Mouse (Mus musculus) thymus, adult 2 months (tissue): ENCODE results near the gene Recql5. TPM values are rescaled to one million over a fixed set of nuclear protein-coding genes. Genes with fewer than 3 reads are reported as not detected.

Experiments
- DNase-seq: peaks from one replicate; pipeline ENCODE4 v3.0.0; 2021
- H3K27ac ChIP-seq: fragments of 200-500 bp; 2 replicates; pipeline ENCODE4 v1.5.1; 2012; ENCODE audit warnings: low read length, control low read depth; ENCODE audit not compliant: control insufficient read depth, insufficient read depth
- H3K27me3 ChIP-seq: fragments of 200-500 bp; 2 replicates; pipeline ENCODE4 v1.6.1; 2012; ENCODE audit warnings: mild to moderate bottlenecking, low read length, moderate library complexity, mixed read lengths; ENCODE audit not compliant: control insufficient read depth, insufficient read depth
- H3K36me3 ChIP-seq: fragments of 200-500 bp; 2 replicates; pipeline ENCODE4 v1.6.1; 2012; ENCODE audit warnings: mild to moderate bottlenecking, low read length, moderate library complexity; ENCODE audit not compliant: control insufficient read depth, insufficient read depth
- H3K4me1 ChIP-seq: fragments of 200-500 bp; replicated peaks from 2 replicates; pipeline ENCODE4 v1.6.1; 2012; ENCODE audit warnings: low read length; ENCODE audit not compliant: control insufficient read depth, insufficient read depth
- H3K4me3 ChIP-seq: fragments of 200-500 bp; 2 replicates; pipeline ENCODE4 v1.5.1; 2012; ENCODE audit warnings: mild to moderate bottlenecking, low read length, control low read depth, moderate library complexity; ENCODE audit not compliant: control insufficient read depth, insufficient read depth
- CTCF ChIP-seq: fragments of 200-500 bp; IDR thresholded peaks from 2 replicates; pipeline ENCODE4 v1.5.1; 2012; ENCODE audit warnings: mild to moderate bottlenecking, control low read depth, low read length, moderate library complexity, borderline replicate concordance; ENCODE audit not compliant: control insufficient read depth, poor library complexity, insufficient read depth; ENCODE audit errors: extremely low read depth
- POLR2A ChIP-seq: fragments of 200-500 bp; IDR thresholded peaks from 2 replicates; pipeline ENCODE4 v1.6.1; 2012; ENCODE audit warnings: mild to moderate bottlenecking, low read length, control low read depth, moderate library complexity; ENCODE audit not compliant: control insufficient read depth, poor library complexity, insufficient read depth; ENCODE audit errors: extremely low read depth
- WGBS: fragments of 180-500 bp; shearing (Covaris S2); methylation state at CpG from one replicate; pipeline ENCODE4 v1.1.7; 2018; 5-methylcytosine and 5-hydroxymethylcytosine counted together
- polyA plus RNA-seq: library from polyadenylated mRNA; depleted of rRNA; stranded (reverse); fragments of >200 nt; gene quantifications from 2 replicates; pipeline ENCODE4 v1.2.3, GENCODE M21; 2012

Recql5 gene
- polyA plus RNA-seq, 1 experiment, result 32.4 TPM

DNA sequence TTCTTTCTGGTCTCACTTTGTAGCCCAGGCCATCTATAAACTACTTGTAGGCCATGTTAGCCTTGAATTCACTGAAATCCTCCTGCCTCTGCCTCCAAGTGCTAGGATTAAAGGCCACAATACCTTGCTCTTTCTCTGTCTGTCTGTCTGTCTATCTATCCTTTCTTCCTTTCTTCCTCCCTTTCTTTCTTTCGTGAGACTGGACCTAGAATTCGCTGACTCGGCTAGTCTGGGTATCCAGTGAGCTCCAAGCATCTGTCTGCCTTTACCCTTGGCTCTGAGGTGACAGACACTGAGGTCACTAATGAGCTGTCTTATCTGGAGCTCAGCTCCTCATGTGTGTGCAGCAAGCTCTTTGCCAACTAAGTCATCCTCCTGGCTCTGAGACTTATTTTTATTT is 57.3 kb downstream of the Recql5 start:
- H3K36me3 ChIP-seq, result no peaks in the 10 kb centered on the region
- TF ChIP-seq CTCF, result no peak
- no peak for TF ChIP-seq POLR2A
- no peak for DNase-seq
- peaks cover 9% of the 10 kb centered on the region for H3K4me1 ChIP-seq
- 90% methylated on average over 3 of the region's 3 CpGs for WGBS
- H3K27me3 ChIP-seq, result no peaks in the 10 kb centered on the region
- H3K4me3 ChIP-seq, result no peak overlapping the region
- no peak overlapping the region for H3K27ac ChIP-seq

- Histone ChIP-seq H3K36me3 (no peaks in the 10 kb centered on the region), H3K27ac (no peak overlapping the region), H3K4me1 (peaks cover 7% of the 10 kb centered on the region), H3K27me3 (no peaks in the 10 kb centered on the region), H3K4me3 (no peak overlapping the region)
- 89% methylated on average over 4 of the region's 4 CpGs for WGBS
- TF ChIP-seq POLR2A (no peak), CTCF (no peak)
- DNase-seq, result no peak
These were observed 60.8 kb downstream of the Recql5 start for GRCm38 (mm10) chr11:115872437-115872836.

- Histone ChIP-seq H3K36me3 (no peaks in the 10 kb centered on the region), H3K4me3 (no peak overlapping the region), H3K27me3 (no peaks in the 10 kb centered on the region), H3K4me1 (no peaks in the 10 kb centered on the region), H3K27ac (no peak overlapping the region)
- DNase-seq, result no peak
- 14% methylated on average over 8 of the region's 8 CpGs for WGBS
- TF ChIP-seq POLR2A (no peak), CTCF (no peak)
These were observed 63.9 kb downstream of the Recql5 start for GRCm38 (mm10) chr11:115869393-115869792.

- TF ChIP-seq POLR2A (no peak), CTCF (no peak)
- Histone ChIP-seq H3K4me1 (peaks cover 6% of the 10 kb centered on the region; the same call in 1 of the 2 replicates), H3K36me3 (no peaks in the 10 kb centered on the region), H3K27ac (no peak overlapping the region), H3K27me3 (peaks cover 6% of the 10 kb centered on the region; the same call in 1 of the 2 replicates), H3K4me3 (no peak overlapping the region)
- 87% methylated on average over 8 of the region's 8 CpGs for WGBS
- DNase-seq, result no peak
These were observed 69.4 kb downstream of the Recql5 start for GRCm38 (mm10) chr11:115863895-115864294.

- WGBS, result 3% methylated on average over 75 of the region's 75 CpGs
- no peak overlapping the region for H3K27ac ChIP-seq
- no peak for TF ChIP-seq POLR2A
- TF ChIP-seq CTCF, result peak; percentile 99
- H3K4me1 ChIP-seq, result peaks cover 9% of the 10 kb centered on the region; the same call in 1 of the 2 replicates
- peak overlapping the region; percentile 18 for H3K4me3 ChIP-seq
- H3K27me3 ChIP-seq, result peaks cover 14% of the 10 kb centered on the region; the same call in 1 of the 2 replicates
- H3K36me3 ChIP-seq, result no peaks in the 10 kb centered on the region
- DNase-seq, result peak; percentile 83
These were observed 73.9 kb downstream of the Recql5 start for GRCm38 (mm10) chr11:115859143-115859945.

DNA sequence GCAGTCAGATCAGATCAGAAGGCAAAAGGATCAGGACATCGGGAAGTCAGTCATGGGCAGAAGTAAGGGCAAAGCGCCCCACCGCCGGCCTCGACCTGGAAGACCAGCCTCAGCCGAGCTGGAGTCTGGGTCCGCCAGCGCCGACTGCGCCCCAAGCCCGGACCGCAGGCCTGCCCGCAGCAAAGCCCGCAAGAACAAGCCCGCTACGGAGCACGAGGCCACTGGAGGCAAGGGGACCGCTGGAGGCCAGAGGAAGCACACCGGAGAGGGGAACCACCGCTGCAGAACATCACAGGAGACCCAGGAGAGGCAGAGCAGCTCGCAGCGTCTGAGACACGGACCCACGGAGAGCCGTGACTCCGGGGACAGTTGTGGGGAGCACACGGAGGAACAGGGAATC is 74.9 kb downstream of the Recql5 start, which contains the start of gene Myo15b:
TSS of gene Myo15b (plus strand) at position 53 of the 400 bp plus-strand sequence.
- 10% methylated on average over 27 of the region's 27 CpGs for WGBS
- H3K4me3 ChIP-seq, result peak within 1 kb of the TSS; percentile 18
- H3K4me1 ChIP-seq, result peaks cover 9% of the 10 kb centered on the region; the same call in 1 of the 2 replicates

More for the DNA sequence above, 74.9 kb downstream of the Recql5 start, which contains the start of gene Myo15b:
- peaks cover 14% of the 10 kb centered on the region; the same call in 1 of the 2 replicates for H3K27me3 ChIP-seq
- H3K27ac ChIP-seq, result no peak within 1 kb of the TSS
- no peaks in the 10 kb centered on the region for H3K36me3 ChIP-seq
- DNase-seq, result no peak
- TF ChIP-seq CTCF (no peak), POLR2A (no peak)
